Mouse (Mus musculus): ENCODE results near the gene Ncoa7. TPM values are rescaled to one million over a fixed set of nuclear protein-coding genes. Genes with fewer than 3 reads are reported as not detected.
"Not testable (repeated sequence)": the region's sequence is repeated elsewhere in the genome, so short reads cannot be mapped to it uniquely, and the experiment has no call there.

Ncoa7 gene
- total and polyA plus RNA-seq, 3 experiments = 16.3 to 50.1 (median 16.6) TPM

DNA sequence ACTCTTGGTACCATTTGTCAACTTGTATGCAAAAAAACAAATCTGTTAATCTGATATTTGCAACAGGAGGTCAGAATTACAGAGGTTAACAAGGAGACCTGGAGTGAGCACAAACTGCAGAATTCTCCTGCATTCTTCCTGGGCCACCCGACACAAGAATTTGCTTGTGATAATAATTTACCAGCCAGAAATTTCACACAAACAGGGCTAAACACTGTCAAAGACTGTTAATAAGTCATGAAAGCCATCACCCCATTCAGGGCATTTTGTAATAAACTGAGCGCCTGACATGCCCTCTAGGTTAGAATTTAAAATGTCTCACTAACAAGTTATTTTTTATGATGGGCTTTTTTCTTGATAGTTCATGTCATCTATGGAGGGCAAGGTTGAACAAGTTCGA is 12.1 kb downstream of the Ncoa7 start:
- Histone ChIP-seq H3K9me3 (replicated peaks) (no peaks in the 10 kb centered on the region; the same call in none of the 2 replicates), H3K4me3 (ENCODE audit: low read depth, low read length) (no peak overlapping the region), H3K4me1 (ENCODE audit: insufficient read depth, low read depth, low read length) (peaks cover 32% of the 10 kb centered on the region), H3K27me3 (ENCODE audit: insufficient read depth, low read length) (no peaks in the 10 kb centered on the region), H3K36me3 (replicated peaks) (peaks cover 19% of the 10 kb centered on the region)
- TF ChIP-seq CTCF (IDR thresholded peaks at IDR 0.05; ENCODE audit: low read depth, low read length) (no peak), TAL1 (conservative IDR thresholded peaks at IDR 0.05; ENCODE audit: low read depth, low read length) (no peak), GATA1 (IDR thresholded peaks at IDR 0.05; ENCODE audit: borderline replicate concordance, low read length) (no peak), GATA2 (IDR thresholded peaks at IDR 0.05; ENCODE audit: borderline replicate concordance, low read depth, low read length) (no peak), POLR2AphosphoS5 (IDR thresholded peaks at IDR 0.05; ENCODE audit: insufficient replicate concordance, low read depth, low read length) (no peak)
- DNase-seq (ENCODE audit: low spot score) (no peak), ATAC-seq (ENCODE audit: extremely low read depth, insufficient number of reproducible peaks, low FRiP score, poor library complexity, severe bottlenecking) (no peak)

DNA sequence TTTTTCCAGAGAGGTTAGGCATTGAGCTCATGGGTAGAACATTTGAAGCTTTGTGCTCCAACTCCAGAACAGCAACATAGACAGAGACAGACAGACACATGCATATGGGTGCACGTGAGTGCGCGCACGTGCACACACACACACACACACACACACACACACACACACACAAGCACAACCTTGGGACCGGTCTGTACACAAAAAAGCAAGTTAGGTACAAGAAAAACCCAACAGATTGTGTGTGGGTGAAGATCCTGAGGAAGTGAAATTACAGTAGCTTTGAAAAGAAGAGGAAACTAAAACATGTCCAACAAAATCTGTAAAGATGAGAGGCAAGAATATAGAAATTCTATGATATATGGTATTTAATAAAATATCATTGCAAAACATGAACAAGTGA is 13.6 kb downstream of the Ncoa7 start:
- Histone ChIP-seq H3K27me3 (ENCODE audit: insufficient read depth, low read length) (no peaks in the 10 kb centered on the region), H3K4me1 (ENCODE audit: insufficient read depth, low read depth, low read length) (peaks cover 40% of the 10 kb centered on the region), H3K36me3 (replicated peaks) (peaks cover 13% of the 10 kb centered on the region), H3K4me3 (ENCODE audit: low read depth, low read length) (no peak overlapping the region), H3K9me3 (replicated peaks) (no peaks in the 10 kb centered on the region; the same call in none of the 2 replicates)
- DNase-seq (ENCODE audit: low spot score) (no peak), ATAC-seq (ENCODE audit: extremely low read depth, insufficient number of reproducible peaks, low FRiP score, poor library complexity, severe bottlenecking) (no peak)
- TF ChIP-seq CTCF (IDR thresholded peaks at IDR 0.05; ENCODE audit: low read depth, low read length) (no peak), TAL1 (conservative IDR thresholded peaks at IDR 0.05; ENCODE audit: low read depth, low read length) (no peak), GATA1 (IDR thresholded peaks at IDR 0.05; ENCODE audit: borderline replicate concordance, low read length) (no peak), POLR2AphosphoS5 (IDR thresholded peaks at IDR 0.05; ENCODE audit: insufficient replicate concordance, low read depth, low read length) (no peak), GATA2 (IDR thresholded peaks at IDR 0.05; ENCODE audit: borderline replicate concordance, low read depth, low read length) (no peak)

GRCm38 (mm10) chr10:30788340-30788721 is 14.8 kb downstream of the Ncoa7 start:
- Histone ChIP-seq H3K36me3 (replicated peaks) (peaks cover 18% of the 10 kb centered on the region), H3K4me1 (ENCODE audit: insufficient read depth, low read depth, low read length) (peaks cover 40% of the 10 kb centered on the region), H3K4me3 (ENCODE audit: low read depth, low read length) (no peak overlapping the region), H3K9me3 (replicated peaks) (no peaks in the 10 kb centered on the region; the same call in 1 of the 2 replicates), H3K27me3 (ENCODE audit: insufficient read depth, low read length) (no peaks in the 10 kb centered on the region)
- no peak for DNase-seq (ENCODE audit: low spot score)
- ATAC-seq (ENCODE audit: extremely low read depth, insufficient number of reproducible peaks, low FRiP score, poor library complexity, severe bottlenecking) = no peak
- TF ChIP-seq TAL1 (conservative IDR thresholded peaks at IDR 0.05; ENCODE audit: low read depth, low read length) = no peak
- no peak for TF ChIP-seq GATA2 (IDR thresholded peaks at IDR 0.05; ENCODE audit: borderline replicate concordance, low read depth, low read length)
- no peak for TF ChIP-seq GATA1 (IDR thresholded peaks at IDR 0.05; ENCODE audit: borderline replicate concordance, low read length)
- TF ChIP-seq CTCF (IDR thresholded peaks at IDR 0.05; ENCODE audit: low read depth, low read length) = no peak
- no peak for TF ChIP-seq POLR2AphosphoS5 (IDR thresholded peaks at IDR 0.05; ENCODE audit: insufficient replicate concordance, low read depth, low read length)

DNA sequence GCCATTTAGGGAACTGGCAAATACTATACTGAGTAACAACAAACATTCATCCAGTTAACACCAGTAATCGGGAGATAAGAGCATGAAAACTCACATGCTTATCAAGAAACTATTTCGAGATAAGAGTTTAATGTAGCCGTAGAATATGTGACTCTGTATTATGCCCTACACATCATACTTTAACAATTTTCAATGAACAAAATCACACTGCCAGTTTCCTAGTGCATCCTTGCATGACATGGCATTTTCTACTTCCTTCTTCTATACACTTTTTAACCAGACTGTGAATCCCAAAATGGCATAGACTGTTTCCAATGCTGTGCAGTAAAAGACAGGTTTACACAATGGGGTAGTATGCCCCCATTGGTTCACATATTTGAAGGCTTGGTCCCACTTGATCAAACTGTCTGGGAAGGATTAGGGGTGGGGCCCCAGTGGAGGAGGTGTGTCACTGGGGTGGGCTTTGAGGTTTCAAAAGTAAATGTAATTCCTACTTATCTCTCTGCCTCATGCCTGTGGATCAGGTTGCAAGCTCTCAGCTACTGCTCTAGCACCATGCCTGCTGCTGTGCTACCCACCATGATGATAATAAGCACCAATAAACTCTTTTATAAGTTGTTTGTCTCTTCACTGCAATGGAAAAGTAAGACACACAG is 15.3 kb downstream of the Ncoa7 start:
- TF ChIP-seq POLR2AphosphoS5 (IDR thresholded peaks at IDR 0.05; ENCODE audit: insufficient replicate concordance, low read depth, low read length) (no peak), CTCF (IDR thresholded peaks at IDR 0.05; ENCODE audit: low read depth, low read length) (no peak), TAL1 (conservative IDR thresholded peaks at IDR 0.05; ENCODE audit: low read depth, low read length) (no peak)
- Histone ChIP-seq H3K9me3 (replicated peaks) (no peaks in the 10 kb centered on the region; the same call in 1 of the 2 replicates), H3K27me3 (ENCODE audit: insufficient read depth, low read length) (no peaks in the 10 kb centered on the region), H3K36me3 (replicated peaks) (peaks cover 23% of the 10 kb centered on the region), H3K4me1 (ENCODE audit: insufficient read depth, low read depth, low read length) (peaks cover 40% of the 10 kb centered on the region), H3K4me3 (ENCODE audit: low read depth, low read length) (no peak overlapping the region)
- ATAC-seq (ENCODE audit: extremely low read depth, insufficient number of reproducible peaks, low FRiP score, poor library complexity, severe bottlenecking) (peak; percentile 69), DNase-seq (ENCODE audit: low spot score) (no peak)

GRCm38 (mm10) chr10:30786103-30786754 is 16.9 kb downstream of the Ncoa7 start:
- peaks cover 31% of the 10 kb centered on the region for H3K36me3 ChIP-seq (replicated peaks)
- no peak for ATAC-seq (ENCODE audit: extremely low read depth, insufficient number of reproducible peaks, low FRiP score, poor library complexity, severe bottlenecking)
- TF ChIP-seq CTCF (IDR thresholded peaks at IDR 0.05; ENCODE audit: low read depth, low read length) (no peak), GATA1 (IDR thresholded peaks at IDR 0.05; ENCODE audit: borderline replicate concordance, low read length) (no peak), POLR2AphosphoS5 (IDR thresholded peaks at IDR 0.05; ENCODE audit: insufficient replicate concordance, low read depth, low read length) (no peak), TAL1 (conservative IDR thresholded peaks at IDR 0.05; ENCODE audit: low read depth, low read length) (no peak), GATA2 (IDR thresholded peaks at IDR 0.05; ENCODE audit: borderline replicate concordance, low read depth, low read length) (no peak)
- no peaks in the 10 kb centered on the region; the same call in 1 of the 2 replicates for H3K9me3 ChIP-seq (replicated peaks)
- no peaks in the 10 kb centered on the region for H3K27me3 ChIP-seq (ENCODE audit: insufficient read depth, low read length)
- peaks cover 40% of the 10 kb centered on the region for H3K4me1 ChIP-seq (ENCODE audit: insufficient read depth, low read depth, low read length)
- DNase-seq (ENCODE audit: low spot score) = no peak
- H3K4me3 ChIP-seq (ENCODE audit: low read depth, low read length) = no peak overlapping the region

GRCm38 (mm10) chr10:30780921-30781320 is 22.2 kb downstream of the Ncoa7 start:
- not testable (repeated sequence) for ATAC-seq (ENCODE audit: extremely low read depth, insufficient number of reproducible peaks, low FRiP score, poor library complexity, severe bottlenecking); H3K27me3 ChIP-seq (ENCODE audit: insufficient read depth, low read length); H3K4me3 ChIP-seq (ENCODE audit: low read depth, low read length); DNase-seq (ENCODE audit: low spot score); H3K9me3 ChIP-seq (replicated peaks)
- peaks cover 42% of the 10 kb centered on the region for H3K36me3 ChIP-seq (replicated peaks)
- H3K4me1 ChIP-seq (ENCODE audit: insufficient read depth, low read depth, low read length) = peaks cover 13% of the 10 kb centered on the region

Data from G1E (cell line).